Mouse (Mus musculus): ENCODE measurements around the gene Lgals3. TPM values are rescaled to one million over a fixed set of nuclear protein-coding genes. Genes with fewer than 3 reads are reported as not detected.
"Not testable (repeated sequence)": the region's sequence is repeated elsewhere in the genome, so short reads cannot be mapped to it uniquely, and the experiment has no call there.

The Lgals3 gene
- 2.4 and 3.3 TPM in 2 replicates for polyA plus RNA-seq (2014; fragmentation: Nextera tagmentation; extraction: Ambion mirVana)

DNA sequence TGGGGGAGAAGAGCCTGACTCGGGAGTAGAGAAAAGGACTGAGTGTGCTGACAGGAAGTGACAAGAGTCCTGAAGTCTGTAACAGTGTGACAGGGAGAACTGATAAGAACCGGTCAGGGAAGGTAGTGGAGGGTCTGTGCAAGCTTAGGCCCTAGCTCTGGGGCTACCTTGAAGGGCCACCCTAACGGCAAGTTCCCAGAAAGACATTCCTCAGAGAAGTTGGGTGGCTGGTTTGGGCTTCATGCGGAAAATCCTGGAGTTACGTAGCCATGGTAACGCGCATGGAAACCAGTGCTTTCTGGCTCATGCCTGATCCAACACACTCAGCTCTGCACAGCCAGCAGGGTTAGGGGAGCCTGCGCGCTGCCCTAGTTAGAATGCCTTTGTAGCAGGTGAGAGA, at the start of gene Lgals3:
Gene Lgals3, plus strand, starts transcription at position 291 of the 400 bp plus-strand sequence.
- peak within 1 kb of the TSS; percentile 33 for H3K4me2 ChIP-seq (replicated peaks)
- H3K9ac ChIP-seq = no peak within 1 kb of the TSS; the same call in 1 of the 2 replicates
- DNase-seq (ENCODE audit: low spot score) = peak; percentile 79
- H3K9me3 ChIP-seq (ENCODE audit: control insufficient read depth, low read length) = no peaks in the 10 kb centered on the region
- H3K4me1 ChIP-seq (replicated peaks; ENCODE audit: control insufficient read depth, insufficient read depth, low read length) = 0 out of 2 replicates have a peak, but pooled peaks cover 3% of the 10 kb centered on the region
- no peak within 1 kb of the TSS for H3K4me3 ChIP-seq (replicated peaks; ENCODE audit: low read length)
- WGBS = 34% methylated on average over 9 of the region's 9 CpGs
- peak; percentile 87 for ATAC-seq (ENCODE audit: low FRiP score)
- H3K36me3 ChIP-seq (replicated peaks; ENCODE audit: control insufficient read depth, insufficient read depth) = no peaks in the 10 kb centered on the region
- H3K27ac ChIP-seq = peak within 1 kb of the TSS; percentile 44
- 0 out of 2 replicates have a peak, but pooled peaks cover under 1% of the 10 kb centered on the region for H3K27me3 ChIP-seq (ENCODE audit: control insufficient read depth, insufficient read depth, low read length)

DNA sequence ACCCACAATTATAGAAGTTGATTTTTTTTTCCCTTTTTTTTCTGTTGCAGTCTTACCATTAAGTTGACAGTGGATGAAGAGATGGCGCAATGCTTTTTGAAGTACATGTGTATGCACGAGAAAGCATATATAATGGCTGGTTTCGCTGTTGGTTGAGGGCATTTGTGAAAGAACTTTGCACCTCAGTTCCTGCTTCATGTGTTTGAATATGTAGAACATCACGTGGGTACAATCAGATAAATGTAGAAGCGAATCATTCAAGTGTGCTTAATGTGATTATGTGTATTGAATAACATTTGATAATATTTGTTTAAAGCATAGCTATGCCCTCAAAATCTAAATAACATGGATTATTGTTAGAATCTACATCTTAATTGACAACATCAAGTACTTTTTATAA, 48.2 kb upstream of the Lgals3 start:
- Histone ChIP-seq H3K27ac (no peak overlapping the region), H3K4me1 (replicated peaks; ENCODE audit: control insufficient read depth, insufficient read depth, low read length) (no peaks in the 10 kb centered on the region), H3K4me3 (replicated peaks; ENCODE audit: low read length) (no peak overlapping the region), H3K27me3 (ENCODE audit: control insufficient read depth, insufficient read depth, low read length) (no peaks in the 10 kb centered on the region), H3K4me2 (replicated peaks) (no peak overlapping the region), H3K9ac (no peak overlapping the region), H3K9me3 (ENCODE audit: control insufficient read depth, low read length) (no peaks in the 10 kb centered on the region), H3K36me3 (replicated peaks; ENCODE audit: control insufficient read depth, insufficient read depth) (peaks cover 39% of the 10 kb centered on the region)
- DNase-seq (ENCODE audit: low spot score) (no peak), ATAC-seq (ENCODE audit: low FRiP score) (no peak)
- WGBS = 90% methylated on average over 5 of the region's 5 CpGs

DNA sequence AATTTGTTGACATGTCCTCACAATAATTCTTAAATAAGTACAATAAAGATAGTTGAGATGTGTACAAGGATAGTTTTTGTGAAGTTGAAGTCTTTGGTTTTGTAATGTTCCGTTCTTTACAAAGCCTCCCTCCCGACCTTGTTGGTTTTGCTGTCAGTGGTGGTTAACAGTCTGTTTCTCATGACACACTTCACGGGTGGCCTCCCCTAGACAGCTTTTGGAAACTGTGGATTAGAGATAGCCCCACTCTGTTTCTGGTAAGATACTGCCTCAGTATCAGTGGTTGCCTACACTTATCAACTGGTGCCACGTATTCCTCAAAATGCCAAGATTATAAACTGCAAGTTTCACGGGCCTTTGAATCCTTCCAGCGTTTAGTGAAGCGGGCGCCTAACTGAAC, 46.0 kb upstream of the Lgals3 start:
- H3K4me2 ChIP-seq (replicated peaks); H3K9me3 ChIP-seq (ENCODE audit: control insufficient read depth, low read length); H3K4me1 ChIP-seq (replicated peaks; ENCODE audit: control insufficient read depth, insufficient read depth, low read length); DNase-seq (ENCODE audit: low spot score); ATAC-seq (ENCODE audit: low FRiP score); H3K4me3 ChIP-seq (replicated peaks; ENCODE audit: low read length); H3K27ac ChIP-seq; H3K9ac ChIP-seq; H3K27me3 ChIP-seq (ENCODE audit: control insufficient read depth, insufficient read depth, low read length): not testable (repeated sequence)
- WGBS = 99% methylated on average over 5 of the region's 8 CpGs
- peaks cover 26% of the 10 kb centered on the region for H3K36me3 ChIP-seq (replicated peaks; ENCODE audit: control insufficient read depth, insufficient read depth)

DNA sequence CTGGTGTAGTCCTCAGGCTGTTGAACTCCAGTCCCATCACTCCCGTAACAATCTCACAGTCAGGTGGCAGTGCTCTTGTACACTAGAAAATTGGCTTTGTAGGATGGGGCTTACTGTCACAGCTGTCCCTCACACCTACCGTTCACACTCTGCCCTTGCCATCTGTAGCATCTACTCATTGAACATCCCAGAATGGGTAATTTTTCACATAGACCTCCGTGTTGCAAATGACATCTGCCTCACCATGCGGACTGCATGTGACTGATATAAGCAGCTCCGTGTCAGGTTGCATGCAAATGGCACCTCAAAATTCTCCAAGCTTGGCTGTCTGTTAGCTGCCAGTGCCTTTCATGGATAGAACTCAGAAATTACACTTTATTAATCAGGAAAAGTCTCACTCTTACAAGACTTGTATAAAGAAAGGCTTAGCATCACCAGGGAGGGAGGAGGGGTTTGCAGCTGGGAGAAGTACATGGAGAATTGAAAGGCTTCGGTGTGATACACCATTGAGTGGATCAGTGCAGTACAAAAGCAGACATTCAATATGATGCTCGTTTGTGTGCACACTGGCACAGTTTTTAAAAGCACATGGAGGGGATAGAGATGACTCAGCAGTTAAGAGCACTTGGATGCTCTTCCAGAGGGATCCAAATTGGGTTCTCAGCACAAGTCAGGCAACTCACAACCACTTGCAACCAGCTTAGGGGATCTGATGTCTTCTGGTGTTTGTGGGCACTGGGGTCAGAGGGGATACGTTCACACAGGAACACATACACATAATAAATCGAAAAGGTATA, 41.4 kb upstream of the Lgals3 start:
- Histone ChIP-seq H3K27me3 (ENCODE audit: control insufficient read depth, insufficient read depth, low read length) (no peaks in the 10 kb centered on the region), H3K9ac (no peak overlapping the region), H3K4me2 (replicated peaks) (no peak overlapping the region), H3K9me3 (ENCODE audit: control insufficient read depth, low read length) (no peaks in the 10 kb centered on the region), H3K27ac (no peak overlapping the region), H3K4me1 (replicated peaks; ENCODE audit: control insufficient read depth, insufficient read depth, low read length) (no peaks in the 10 kb centered on the region), H3K36me3 (replicated peaks; ENCODE audit: control insufficient read depth, insufficient read depth) (peaks cover 10% of the 10 kb centered on the region), H3K4me3 (replicated peaks; ENCODE audit: low read length) (no peak overlapping the region)
- WGBS = 86% methylated on average over 9 of the region's 9 CpGs
- ATAC-seq (ENCODE audit: low FRiP score) (no peak), DNase-seq (ENCODE audit: low spot score) (no peak)

DNA sequence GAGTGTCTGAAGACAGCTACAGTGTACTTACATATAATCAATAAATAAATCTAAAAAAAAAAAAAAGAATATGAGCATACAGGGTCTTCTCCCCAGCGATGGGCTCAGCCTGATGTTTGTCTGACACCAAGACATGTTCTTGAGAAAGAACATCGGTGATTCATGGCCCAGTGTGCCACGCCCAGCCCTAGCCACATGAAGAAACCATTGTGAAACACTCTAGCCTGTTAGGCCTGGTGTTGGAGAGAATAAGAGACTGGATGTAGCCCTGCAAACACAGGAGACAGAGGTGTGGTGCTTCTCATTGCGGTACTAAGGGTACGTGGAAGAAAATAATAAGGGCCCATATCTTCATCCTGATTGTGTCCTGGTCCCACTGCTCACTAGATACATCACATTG, 40.2 kb upstream of the Lgals3 start:
- H3K9me3 ChIP-seq (ENCODE audit: control insufficient read depth, low read length) = no peaks in the 10 kb centered on the region
- H3K4me3 ChIP-seq (replicated peaks; ENCODE audit: low read length) = no peak overlapping the region
- H3K36me3 ChIP-seq (replicated peaks; ENCODE audit: control insufficient read depth, insufficient read depth) = peaks cover 10% of the 10 kb centered on the region
- 94% methylated on average over 5 of the region's 5 CpGs for WGBS
- no peak for ATAC-seq (ENCODE audit: low FRiP score)
- no peak for DNase-seq (ENCODE audit: low spot score)
- H3K4me1 ChIP-seq (replicated peaks; ENCODE audit: control insufficient read depth, insufficient read depth, low read length) = no peaks in the 10 kb centered on the region
- H3K9ac ChIP-seq = no peak overlapping the region
- H3K27ac ChIP-seq = no peak overlapping the region
- no peak overlapping the region for H3K4me2 ChIP-seq (replicated peaks)
- no peaks in the 10 kb centered on the region for H3K27me3 ChIP-seq (ENCODE audit: control insufficient read depth, insufficient read depth, low read length)

DNA sequence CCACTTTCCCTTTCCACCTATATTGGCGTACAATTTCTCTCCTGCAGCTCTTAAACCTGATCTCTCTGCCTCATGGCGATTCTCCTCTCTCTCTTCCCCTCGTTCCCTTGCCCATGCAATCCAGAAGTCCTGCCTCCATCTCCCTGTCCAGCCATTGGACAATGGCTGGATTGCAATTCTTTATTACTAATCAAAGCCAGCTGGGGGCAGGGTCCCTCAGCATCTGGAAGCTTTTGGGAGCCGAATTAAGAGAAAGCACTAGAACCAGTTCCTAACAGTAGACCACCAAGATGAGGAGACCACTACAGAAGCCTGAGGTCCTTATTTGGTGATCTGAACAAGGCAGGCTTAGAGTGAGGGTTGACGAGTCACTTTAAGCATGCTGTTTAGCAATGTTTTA, 35.6 kb upstream of the Lgals3 start:
- no peaks in the 10 kb centered on the region for H3K9me3 ChIP-seq (ENCODE audit: control insufficient read depth, low read length)
- WGBS = 74% methylated on average over 5 of the region's 5 CpGs
- ATAC-seq (ENCODE audit: low FRiP score) (no peak), DNase-seq (ENCODE audit: low spot score) (no peak)
- H3K27ac ChIP-seq = no peak overlapping the region
- no peak overlapping the region for H3K9ac ChIP-seq
- H3K27me3 ChIP-seq (ENCODE audit: control insufficient read depth, insufficient read depth, low read length) = no peaks in the 10 kb centered on the region
- H3K36me3 ChIP-seq (replicated peaks; ENCODE audit: control insufficient read depth, insufficient read depth) = no peaks in the 10 kb centered on the region
- no peaks in the 10 kb centered on the region for H3K4me1 ChIP-seq (replicated peaks; ENCODE audit: control insufficient read depth, insufficient read depth, low read length)
- H3K4me2 ChIP-seq (replicated peaks) = no peak overlapping the region
- no peak overlapping the region for H3K4me3 ChIP-seq (replicated peaks; ENCODE audit: low read length)

DNA sequence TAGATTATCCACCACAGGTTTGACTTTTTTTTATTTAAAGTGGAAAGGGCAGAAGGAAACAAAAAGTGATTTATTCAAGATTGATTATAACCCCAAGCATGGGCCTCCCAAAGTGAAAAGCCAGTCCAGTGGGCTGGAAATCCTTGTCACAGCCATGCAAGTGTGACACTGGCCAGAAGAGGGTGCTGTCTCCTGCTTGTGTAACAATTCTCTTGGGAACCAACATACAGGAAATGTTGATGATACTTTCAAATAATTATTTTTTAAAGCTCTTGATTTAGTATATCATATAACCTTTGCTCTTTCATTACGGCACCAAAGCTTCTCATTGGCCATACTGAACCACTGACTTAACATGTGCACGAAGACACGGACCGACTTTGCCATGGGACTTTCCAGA, 32.7 kb upstream of the Lgals3 start:
- no peak overlapping the region for H3K4me3 ChIP-seq (replicated peaks; ENCODE audit: low read length)
- H3K27me3 ChIP-seq (ENCODE audit: control insufficient read depth, insufficient read depth, low read length) = no peaks in the 10 kb centered on the region
- no peak overlapping the region for H3K27ac ChIP-seq
- ATAC-seq (ENCODE audit: low FRiP score) = no peak
- no peaks in the 10 kb centered on the region for H3K4me1 ChIP-seq (replicated peaks; ENCODE audit: control insufficient read depth, insufficient read depth, low read length)
- H3K9ac ChIP-seq = no peak overlapping the region
- H3K36me3 ChIP-seq (replicated peaks; ENCODE audit: control insufficient read depth, insufficient read depth) = no peaks in the 10 kb centered on the region
- DNase-seq (ENCODE audit: low spot score) = peak; percentile 47
- 80% methylated on average over 4 of the region's 4 CpGs for WGBS
- no peaks in the 10 kb centered on the region for H3K9me3 ChIP-seq (ENCODE audit: control insufficient read depth, low read length)
- no peak overlapping the region for H3K4me2 ChIP-seq (replicated peaks)

DNA sequence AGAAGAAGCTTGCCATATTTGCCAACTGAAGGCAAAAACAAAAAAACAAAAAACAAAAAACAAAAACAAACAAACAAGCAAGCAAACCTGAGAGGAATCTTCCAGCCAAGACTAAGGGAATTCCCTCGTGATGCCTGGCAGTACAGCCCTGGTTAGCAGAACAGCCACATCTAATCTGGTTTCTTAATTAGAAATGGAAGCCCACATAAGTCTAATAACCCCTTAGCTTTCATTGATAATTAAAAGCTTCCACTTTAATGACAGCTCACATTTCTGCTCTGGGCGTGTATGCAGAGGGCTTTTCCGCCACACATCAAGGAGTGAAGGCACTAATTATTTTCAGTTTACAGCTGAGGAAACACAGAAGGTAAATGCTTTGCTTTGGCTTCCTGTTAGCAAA, 32.3 kb upstream of the Lgals3 start:
- Histone ChIP-seq H3K27me3 (ENCODE audit: control insufficient read depth, insufficient read depth, low read length) (no peaks in the 10 kb centered on the region), H3K4me3 (replicated peaks; ENCODE audit: low read length) (no peak overlapping the region), H3K36me3 (replicated peaks; ENCODE audit: control insufficient read depth, insufficient read depth) (no peaks in the 10 kb centered on the region), H3K4me1 (replicated peaks; ENCODE audit: control insufficient read depth, insufficient read depth, low read length) (no peaks in the 10 kb centered on the region), H3K27ac (no peak overlapping the region), H3K9me3 (ENCODE audit: control insufficient read depth, low read length) (no peaks in the 10 kb centered on the region), H3K9ac (no peak overlapping the region), H3K4me2 (replicated peaks) (no peak overlapping the region)
- 66% methylated on average over 3 of the region's 3 CpGs for WGBS
- DNase-seq (ENCODE audit: low spot score) (no peak), ATAC-seq (ENCODE audit: low FRiP score) (no peak; the same call in 1 of the 2 replicates)

DNA sequence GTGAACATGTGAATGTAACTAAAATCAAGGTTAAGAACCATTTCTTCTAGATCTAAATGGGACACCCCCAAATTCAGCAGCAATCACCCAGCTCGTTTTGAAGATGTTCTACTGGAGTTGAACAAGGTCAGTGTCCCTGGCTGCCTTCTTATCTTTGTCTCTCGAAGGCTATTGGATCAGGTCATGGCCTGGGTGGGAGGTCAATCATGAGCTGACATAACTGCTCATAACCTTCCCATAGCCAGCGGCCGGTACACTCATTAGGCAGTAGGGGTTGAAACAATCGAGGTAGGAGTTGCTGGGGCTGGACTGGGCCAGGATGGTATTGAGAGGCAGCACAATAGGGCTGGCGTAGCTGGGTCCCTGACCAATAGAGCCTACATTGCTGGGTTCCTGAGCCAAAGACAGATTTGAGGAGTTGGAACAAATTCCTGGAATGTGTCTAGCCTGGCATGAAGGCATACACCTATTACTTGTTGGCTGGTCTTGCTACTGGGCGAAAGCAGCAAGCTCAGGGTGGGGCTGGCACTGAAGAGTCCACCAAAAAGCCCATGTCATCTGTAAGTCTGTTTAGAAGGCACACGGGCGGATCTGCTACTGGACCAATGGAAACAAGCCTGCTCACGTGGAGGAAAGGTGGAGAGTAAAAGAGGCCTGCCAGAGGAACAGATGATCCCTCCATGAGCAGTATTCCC, 27.2 kb upstream of the Lgals3 start:
- Histone ChIP-seq H3K27ac (no peak overlapping the region), H3K4me1 (replicated peaks; ENCODE audit: control insufficient read depth, insufficient read depth, low read length) (no peaks in the 10 kb centered on the region), H3K9me3 (ENCODE audit: control insufficient read depth, low read length) (no peaks in the 10 kb centered on the region), H3K4me3 (replicated peaks; ENCODE audit: low read length) (no peak overlapping the region), H3K27me3 (ENCODE audit: control insufficient read depth, insufficient read depth, low read length) (no peaks in the 10 kb centered on the region), H3K4me2 (replicated peaks) (no peak overlapping the region), H3K36me3 (replicated peaks; ENCODE audit: control insufficient read depth, insufficient read depth) (no peaks in the 10 kb centered on the region), H3K9ac (no peak overlapping the region)
- WGBS = 86% methylated on average over 10 of the region's 10 CpGs
- DNase-seq (ENCODE audit: low spot score) (no peak), ATAC-seq (ENCODE audit: low FRiP score) (no peak)
